Mouse (Mus musculus) layer of hippocampus, adult 9-10 months (tissue): ENCODE results near the gene Polr3h.

Experiments used
- DNase-seq: peaks from one replicate; pipeline ENCODE4 v3.0.0; 2022; ENCODE audit warnings: low spot score

The Polr3h gene

DNA sequence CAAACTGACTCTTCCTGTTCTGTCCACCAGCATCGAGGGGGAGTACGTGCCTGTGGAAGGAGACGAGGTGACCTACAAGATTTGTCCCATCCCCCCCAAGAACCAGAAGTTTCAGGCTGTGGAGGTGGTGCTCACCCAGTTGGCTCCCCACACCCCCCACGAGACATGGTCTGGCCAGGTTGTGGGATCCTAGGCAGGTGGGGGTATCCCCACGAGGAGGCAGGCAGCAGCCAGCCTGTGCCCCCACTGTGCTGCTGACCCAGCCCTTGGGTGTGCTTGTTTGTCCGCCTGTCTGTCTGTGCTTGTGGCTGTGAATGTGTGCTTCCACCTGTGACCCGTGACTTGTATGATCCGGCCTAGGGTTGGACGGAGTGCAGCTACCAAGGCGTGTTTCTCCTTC lies 23.0 kb upstream of the Polr3h start:
- DNase-seq, result no peak

DNA sequence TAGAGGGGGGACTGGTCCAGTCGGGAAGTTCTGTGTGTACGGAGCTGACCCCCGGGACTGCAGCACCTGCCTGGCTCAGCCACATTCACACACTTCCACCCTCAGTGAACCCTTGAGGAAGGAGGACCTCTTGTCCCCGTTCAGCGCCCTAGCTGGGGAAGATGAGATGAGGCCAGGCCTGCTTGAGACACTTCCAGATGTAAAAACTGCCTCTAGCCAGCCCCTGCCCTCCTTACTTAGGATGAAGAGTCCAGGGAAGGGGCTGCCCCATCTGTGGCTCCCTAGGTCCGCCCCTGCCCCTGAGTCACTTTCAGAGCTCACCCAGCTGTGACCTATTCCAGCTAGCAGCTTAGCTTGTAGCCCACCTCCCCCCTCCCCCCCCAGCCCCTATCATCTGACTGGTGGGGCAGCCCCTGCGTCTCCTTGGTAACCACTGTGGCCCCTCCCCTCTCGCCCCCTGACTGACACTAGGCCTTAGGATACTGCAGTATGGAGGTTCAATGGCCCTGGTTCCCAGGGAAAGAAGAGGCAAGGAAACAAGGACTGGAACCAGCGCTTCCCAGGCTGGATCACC lies 17.2 kb upstream of the Polr3h start:
- DNase-seq, result no peak

GRCm38 (mm10) chr15:81941010-81941409 lies 15.0 kb upstream of the Polr3h start:
- DNase-seq, result no peak

DNA sequence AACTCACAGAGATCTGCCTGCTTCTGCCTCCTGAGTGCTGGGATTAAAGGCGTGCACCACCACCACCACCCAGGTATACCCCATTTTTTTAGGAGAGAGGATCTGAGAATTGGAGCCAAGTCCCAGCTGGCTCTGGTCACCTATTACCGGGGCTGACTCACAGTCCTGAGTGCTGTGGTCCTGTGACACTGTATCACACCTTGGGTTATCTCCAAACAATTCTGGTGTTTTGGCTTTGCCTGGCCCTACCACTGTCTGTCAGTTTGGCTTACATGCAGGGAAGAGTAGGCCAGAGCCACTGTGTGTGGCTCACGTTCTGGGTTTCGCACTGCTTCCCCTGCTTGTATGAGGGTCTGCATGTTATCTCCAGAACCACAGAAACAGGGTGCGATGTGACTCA lies 14.2 kb upstream of the Polr3h start:
- no peak for DNase-seq

- no peak for DNase-seq
These were observed 13.7 kb upstream of the Polr3h start for GRCm38 (mm10) chr15:81939774-81940173.

DNA sequence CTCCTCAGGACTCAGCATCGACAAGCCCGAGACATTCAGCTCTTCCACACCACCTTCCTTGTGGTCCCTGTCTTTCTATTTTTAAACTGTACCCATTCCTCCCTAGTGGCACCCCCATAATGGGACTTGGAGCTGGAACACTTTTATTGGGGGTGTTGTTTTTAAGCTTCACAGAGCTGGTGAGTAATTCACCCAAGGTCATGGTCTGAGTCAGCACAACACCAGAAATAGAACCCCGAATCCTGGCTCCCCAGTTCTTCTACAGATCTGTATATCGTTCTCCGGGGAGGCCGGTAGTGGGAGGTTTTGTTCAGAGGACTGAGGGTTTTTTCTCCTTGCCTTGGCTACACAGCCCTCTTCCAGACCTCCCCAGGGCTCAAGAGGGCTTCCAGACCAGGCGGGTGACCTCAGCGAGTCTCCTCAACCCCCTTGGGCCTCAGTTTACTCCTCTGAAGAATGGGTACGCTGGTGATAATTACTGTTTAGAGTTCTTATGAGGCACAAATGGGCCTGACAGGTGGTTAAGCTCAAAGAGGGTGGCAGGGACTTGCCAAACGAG lies 13.2 kb upstream of the Polr3h start:
- no peak for DNase-seq

- DNase-seq, result no peak
These were observed 12.2 kb upstream of the Polr3h start for GRCm38 (mm10) chr15:81938246-81938645.

DNA sequence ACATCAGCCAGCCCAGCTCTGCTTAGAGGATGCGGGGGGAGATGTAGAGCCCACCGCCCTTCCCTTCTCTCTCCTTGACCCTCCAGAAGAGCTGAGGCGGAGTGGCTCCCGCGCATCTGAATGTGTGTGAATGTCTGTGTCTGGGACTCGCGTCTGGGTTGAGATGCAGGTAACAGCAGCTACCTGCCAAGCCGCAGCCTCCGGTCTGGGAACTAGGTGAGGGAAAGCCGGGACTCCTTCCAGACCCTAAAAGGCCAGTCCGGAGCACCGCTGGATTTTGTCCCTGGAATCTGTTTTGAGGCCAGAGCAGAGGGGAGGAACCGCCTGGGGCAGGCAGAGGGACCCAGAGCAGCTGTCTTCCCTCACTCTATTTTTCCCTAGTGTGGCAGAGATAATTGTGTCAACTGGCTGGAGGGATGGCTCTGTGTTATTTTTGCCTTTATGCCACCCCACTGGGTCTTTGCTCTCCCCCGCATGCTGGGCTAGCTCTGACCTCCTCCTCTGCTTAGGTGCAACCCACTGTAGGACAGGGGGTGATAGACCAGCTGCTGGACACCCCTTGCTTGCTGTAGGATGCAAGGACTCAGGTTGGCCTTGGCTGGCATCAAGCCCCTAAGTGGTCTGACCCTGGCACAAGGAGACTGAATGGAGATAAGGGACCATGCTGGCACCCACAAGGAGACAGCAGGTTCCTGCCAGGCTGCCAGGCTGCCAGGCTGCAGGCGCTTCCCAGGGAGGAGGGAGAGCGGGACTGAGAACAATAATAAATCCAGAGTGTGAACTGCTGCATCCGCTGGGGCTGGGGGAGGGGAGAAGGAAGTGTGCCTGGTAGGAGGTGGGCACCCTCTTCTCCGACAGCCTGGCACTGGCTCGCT lies 11.3 kb upstream of the Polr3h start:
- no peak for DNase-seq

GRCm38 (mm10) chr15:81936679-81937078 lies 10.6 kb upstream of the Polr3h start, which contains the start of gene Csdc2:
Csdc2 (plus strand) TSS chr15:81936759.
- DNase-seq, result no peak

GRCm38 (mm10) chr15:81935869-81936637 lies 10.0 kb upstream of the Polr3h start:
- DNase-seq, result no peak

DNA sequence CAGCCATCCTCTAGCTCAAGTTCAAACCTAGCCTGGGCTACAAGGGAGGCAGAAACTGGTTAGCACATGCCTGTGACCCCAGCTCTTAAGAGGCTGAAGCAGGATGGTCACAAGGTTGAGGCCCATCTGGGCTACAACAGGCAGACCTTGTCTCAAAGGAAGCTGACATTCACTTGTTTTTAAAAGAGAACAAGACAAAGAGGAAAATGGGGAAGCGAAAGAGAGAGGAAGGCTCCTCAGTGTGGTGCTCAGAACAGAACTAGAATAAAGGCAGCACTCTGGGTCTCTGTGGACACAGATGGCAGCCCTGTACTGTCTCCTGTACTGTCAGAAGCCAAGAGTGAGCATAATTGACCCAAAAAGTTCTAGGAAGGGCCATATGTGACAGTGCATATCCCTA lies 7.9 kb upstream of the Polr3h start:
- DNase-seq, result no peak

DNA sequence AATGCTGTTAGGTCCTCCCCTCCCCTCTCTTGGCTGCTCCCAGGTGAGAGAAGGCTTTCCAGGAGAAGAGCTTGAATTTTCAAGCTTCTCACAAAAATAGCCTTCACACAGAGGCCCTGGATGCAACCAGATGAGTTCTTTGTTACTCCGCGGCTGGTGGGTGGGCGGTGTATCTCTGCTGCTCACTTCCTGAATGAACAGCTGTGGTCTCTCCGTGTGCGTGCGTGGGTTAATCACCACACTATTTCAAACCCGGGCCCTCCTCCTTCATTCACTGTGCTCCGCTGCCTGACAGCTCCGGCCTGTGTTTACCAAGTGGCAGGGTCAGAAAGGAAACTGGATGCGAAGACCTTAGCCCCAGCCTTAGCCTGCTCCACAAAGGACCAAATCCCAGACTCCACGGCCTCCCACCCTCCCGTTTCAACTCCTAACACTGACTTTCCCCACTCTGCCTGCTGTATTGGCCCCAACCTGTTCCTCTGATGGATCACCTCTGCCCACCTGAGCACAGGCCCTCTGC lies 7.0 kb upstream of the Polr3h start:
- DNase-seq, result no peak

DNA sequence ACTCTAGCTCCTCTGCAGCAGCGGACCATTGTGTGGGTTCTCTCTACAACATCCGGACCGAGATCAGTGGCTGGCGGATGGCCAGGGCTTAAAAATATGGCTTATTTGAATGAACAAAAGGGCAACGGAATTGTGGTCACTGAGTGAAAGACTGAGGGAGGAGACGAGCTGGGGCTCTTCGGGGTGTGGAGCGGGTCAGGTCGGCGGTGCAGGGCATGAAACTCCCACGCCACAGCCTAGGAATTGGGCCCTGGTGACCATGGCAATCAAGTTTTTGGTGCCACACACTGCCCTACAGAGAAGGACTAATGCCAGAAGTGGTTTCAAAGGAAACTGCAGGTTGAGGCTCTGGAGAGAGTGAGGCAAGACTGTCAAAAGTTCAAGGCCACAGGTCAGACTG lies 2.2 kb upstream of the Polr3h start:
- DNase-seq, result no peak

- DNase-seq, result no peak
These were observed 1.7 kb upstream of the Polr3h start for GRCm38 (mm10) chr15:81927741-81928140.

DNA sequence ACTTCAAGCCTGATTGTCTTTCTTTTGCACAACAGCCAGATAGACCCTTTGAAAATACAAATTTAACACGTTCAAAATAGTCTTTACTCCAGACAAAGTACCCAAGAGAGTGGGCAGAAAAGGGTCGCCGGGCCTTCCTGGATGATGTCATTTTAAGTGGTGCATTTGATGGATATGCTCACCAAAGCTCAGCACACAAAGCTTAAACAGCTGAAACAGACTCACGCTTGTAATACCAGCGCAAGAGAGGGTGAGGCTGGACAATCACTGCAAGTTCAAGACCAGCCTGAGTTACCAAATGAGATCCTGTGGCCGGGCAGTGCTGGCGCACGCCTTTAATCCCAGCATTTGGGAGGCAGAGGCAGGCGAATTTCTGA lies 394 bp upstream of the Polr3h start:
- no peak for DNase-seq

- DNase-seq, result no peak
These were observed 1.1 kb downstream of the Polr3h start for GRCm38 (mm10) chr15:81924933-81925332.

- no peak for DNase-seq
These were observed 4.8 kb downstream of the Polr3h start for GRCm38 (mm10) chr15:81921255-81921654.

GRCm38 (mm10) chr15:81920546-81921217 lies 5.4 kb downstream of the Polr3h start:
- DNase-seq, result no peak

GRCm38 (mm10) chr15:81919062-81919461 lies 7.0 kb downstream of the Polr3h start:
- no peak for DNase-seq

DNA sequence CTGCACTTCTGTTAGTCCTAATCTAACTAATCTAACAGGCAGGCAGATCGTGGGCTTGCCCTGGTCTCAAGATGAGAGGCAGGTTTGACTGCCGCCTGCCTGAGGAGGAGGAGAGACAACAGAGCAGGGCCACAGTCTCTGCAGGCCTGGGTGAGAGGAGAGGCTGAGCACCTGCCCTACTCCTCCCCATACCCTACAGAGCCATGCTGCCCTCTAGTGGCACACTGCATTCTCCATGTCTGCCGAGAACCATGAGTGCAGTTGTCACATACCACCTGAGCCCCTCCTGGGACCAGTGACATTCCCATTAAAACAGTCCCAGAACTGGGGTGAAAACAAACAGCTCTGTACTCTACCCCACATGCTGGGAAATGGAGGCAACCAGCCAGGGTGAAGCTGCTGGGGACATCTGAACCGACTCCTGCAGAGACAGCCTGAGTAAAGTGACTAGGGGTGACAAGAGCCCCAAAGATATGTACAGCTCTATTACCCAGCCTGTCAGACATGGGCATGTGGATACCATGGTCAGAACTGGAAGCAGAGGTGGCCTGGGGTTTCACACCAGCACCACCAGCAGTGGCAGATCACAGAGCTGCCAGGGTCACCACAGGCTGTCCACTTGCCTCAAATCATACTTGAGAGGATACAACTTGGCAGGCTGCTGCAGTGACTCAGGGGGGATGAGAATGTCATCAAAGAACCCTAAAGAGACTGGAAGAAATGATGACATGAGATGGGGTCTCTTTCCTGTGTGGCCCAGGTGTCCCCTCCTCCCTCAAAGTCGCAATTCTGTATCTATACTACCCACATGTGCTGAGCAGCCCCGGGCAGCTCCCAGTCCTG lies 8.2 kb downstream of the Polr3h start:
- DNase-seq, result no peak

- no peak for DNase-seq
These were observed 8.8 kb downstream of the Polr3h start for GRCm38 (mm10) chr15:81917201-81917600.
